Mouse (Mus musculus) left cerebral cortex, postnatal 25 days (tissue): ENCODE measurements at regions not wholly inside any gene's neighbourhood (a gene's known extent, or its start where the extent isn't known, plus 50 kb on each side); places are given as distances from the start of the nearest gene placed in this dataset.
A peak's percentile ranks its signal among the peaks of the same experiment; 100 is the strongest.

Experiments used
- DNase-seq, 2 experiments: peaks; one replicate each; pipeline ENCODE4 v3.0.0; 2022; ENCODE audit warnings: low spot score in 2 of 2, mixed read lengths in 1 of 2
- intact Hi-C: fragments of 180-260 bp; cut with DNase I; formaldehyde crosslinking; loops from one replicate; pipeline ENCODE4 v1.15.1; 2025

- DNase-seq, result peak in 1 of 2 experiments; percentile 62
- intact Hi-C loops, result loop anchor here (2.0 to 5.0 kb wide), 2 partner anchors 37 to 361 kb away; partner anchors contain the start of gene Tle1
These were observed 82.3 kb upstream of the Gm11232 start for GRCm38 (mm10) chr4:71839803-71840773.

GRCm38 (mm10) chr4:71839134-71839802 lies 81.5 kb upstream of the Gm11232 start:
- intact Hi-C loops, result no loop called here
- DNase-seq, result no peak

- intact Hi-C loops, result no loop called here
- DNase-seq, result no peak
These were observed 78.0 kb upstream of the Gm11232 start for GRCm38 (mm10) chr4:71835737-71836136.

- no peak for DNase-seq
- intact Hi-C loops, result no loop called here
These were observed 53.7 kb upstream of the Gm11232 start for GRCm38 (mm10) chr4:71811444-71811843.

- peak in 1 of 2 experiments; percentile 14 for DNase-seq
- intact Hi-C loops, result no loop called here
These were observed 50.5 kb upstream of the Gm11232 start for GRCm38 (mm10) chr4:71808271-71808670.
